Mouse (Mus musculus) cerebellum, postnatal 4 days (tissue): ENCODE data around the gene Dhdh.
"Not testable (repeated sequence)": the region's sequence is repeated elsewhere in the genome, so short reads cannot be mapped to it uniquely, and the experiment has no call there.

Source experiments
- DNase-seq, 2 experiments: peaks; one replicate each; pipeline ENCODE4 v3.0.0; 2022; ENCODE audit warnings: low spot score in 2 of 2, mixed read lengths in 1 of 2

Gene Dhdh

GRCm38 (mm10) chr7:45488293-45489204, at the start of gene Dhdh:
Gene Dhdh, minus strand, starts transcription at chr7:45488805.
- DNase-seq = peak in 1 of 2 experiments; percentile 49

GRCm38 (mm10) chr7:45537602-45538001, 49.0 kb upstream of the Dhdh start:
- no peak for DNase-seq

GRCm38 (mm10) chr7:45535676-45536075, 47.1 kb upstream of the Dhdh start:
- DNase-seq = no peak

GRCm38 (mm10) chr7:45530643-45531042, 42.0 kb upstream of the Dhdh start:
- no peak for DNase-seq

GRCm38 (mm10) chr7:45529461-45529860, 40.9 kb upstream of the Dhdh start:
- no peak for DNase-seq

GRCm38 (mm10) chr7:45527169-45527568, 38.6 kb upstream of the Dhdh start:
- DNase-seq = not testable (repeated sequence)

- no peak for DNase-seq
These were observed 38.0 kb upstream of the Dhdh start for GRCm38 (mm10) chr7:45526474-45527120.

GRCm38 (mm10) chr7:45525809-45526473, 37.3 kb upstream of the Dhdh start, which contains the start of the genes Ppp1r15a and Plekha4:
Gene Ppp1r15a, minus strand, starts transcription at chr7:45526268.
Gene Plekha4, plus strand, starts transcription at chr7:45526330.
- DNase-seq = peak; percentile 89 to 93

GRCm38 (mm10) chr7:45524841-45525621, 36.4 kb upstream of the Dhdh start:
- DNase-seq = no peak

GRCm38 (mm10) chr7:45523678-45524170, 35.1 kb upstream of the Dhdh start:
- DNase-seq = no peak

GRCm38 (mm10) chr7:45522957-45523676, 34.5 kb upstream of the Dhdh start:
- no peak for DNase-seq

- DNase-seq = no peak
These were observed 33.7 kb upstream of the Dhdh start for GRCm38 (mm10) chr7:45522194-45522752.

GRCm38 (mm10) chr7:45521728-45522184, 33.2 kb upstream of the Dhdh start:
- DNase-seq = peak; percentile 54 to 79

- no peak for DNase-seq
These were observed 32.0 kb upstream of the Dhdh start for GRCm38 (mm10) chr7:45520605-45521004.

- no peak for DNase-seq
These were observed 30.9 kb upstream of the Dhdh start for GRCm38 (mm10) chr7:45519345-45520120.

GRCm38 (mm10) chr7:45518618-45519017, 30.0 kb upstream of the Dhdh start:
- DNase-seq = no peak

GRCm38 (mm10) chr7:45516846-45517245, 28.2 kb upstream of the Dhdh start:
- DNase-seq = not testable (repeated sequence)

GRCm38 (mm10) chr7:45515436-45515835, 26.8 kb upstream of the Dhdh start:
- no peak for DNase-seq

GRCm38 (mm10) chr7:45514411-45514810, 25.8 kb upstream of the Dhdh start:
- no peak for DNase-seq
